Mouse (Mus musculus): Measurements from ENCODE around the gene C9.

Gene C9

GRCm38 (mm10) chr15:6468845-6469244, 23.7 kb downstream of the C9 start:
- no peak for ATAC-seq (ENCODE audit: insufficient number of reproducible peaks, low FRiP score, low TSS enrichment)

GRCm38 (mm10) chr15:6469384-6469783, 24.3 kb downstream of the C9 start:
- no peak for ATAC-seq (ENCODE audit: insufficient number of reproducible peaks, low FRiP score, low TSS enrichment)

DNA sequence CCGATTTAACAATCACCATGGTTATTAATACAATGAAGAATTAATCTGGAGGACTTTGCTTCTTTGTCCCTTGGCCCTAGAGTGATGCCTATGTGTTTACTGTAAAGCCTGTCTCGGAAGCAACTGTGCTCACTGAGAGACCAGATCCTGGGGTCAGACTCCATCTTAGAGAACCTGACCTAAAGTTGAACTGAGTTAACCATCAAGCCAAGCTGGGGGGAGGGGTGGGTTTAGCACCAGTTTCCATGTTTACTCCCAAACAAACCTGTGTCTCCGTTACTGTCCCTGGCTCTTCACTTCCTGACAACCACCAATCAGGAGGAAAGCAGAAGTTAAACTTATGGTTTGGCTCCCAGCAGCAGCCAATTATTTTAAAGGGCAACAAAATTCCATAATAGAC, 38.4 kb downstream of the C9 start:
- no peak for ATAC-seq (ENCODE audit: insufficient number of reproducible peaks, low FRiP score, low TSS enrichment)

DNA sequence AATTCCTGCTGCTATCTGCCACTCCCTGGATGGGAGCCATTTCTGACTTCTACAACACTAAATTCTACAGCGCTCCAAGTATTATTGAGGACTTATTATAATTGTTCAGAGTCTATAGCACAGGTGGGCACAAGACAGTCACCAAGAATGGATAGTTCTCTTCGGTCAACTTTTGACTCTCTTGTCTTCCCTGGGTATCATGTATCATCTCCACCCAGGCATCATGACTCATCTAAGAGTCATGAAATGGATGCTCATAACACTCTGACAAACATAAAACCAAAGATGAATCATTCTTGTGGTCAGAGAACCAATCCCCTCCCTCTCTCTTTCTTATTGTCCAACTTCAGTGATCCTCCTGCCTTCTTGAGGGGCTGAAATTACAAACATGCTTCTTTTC, 47.3 kb downstream of the C9 start:
- no peak for ATAC-seq (ENCODE audit: insufficient number of reproducible peaks, low FRiP score, low TSS enrichment)

DNA sequence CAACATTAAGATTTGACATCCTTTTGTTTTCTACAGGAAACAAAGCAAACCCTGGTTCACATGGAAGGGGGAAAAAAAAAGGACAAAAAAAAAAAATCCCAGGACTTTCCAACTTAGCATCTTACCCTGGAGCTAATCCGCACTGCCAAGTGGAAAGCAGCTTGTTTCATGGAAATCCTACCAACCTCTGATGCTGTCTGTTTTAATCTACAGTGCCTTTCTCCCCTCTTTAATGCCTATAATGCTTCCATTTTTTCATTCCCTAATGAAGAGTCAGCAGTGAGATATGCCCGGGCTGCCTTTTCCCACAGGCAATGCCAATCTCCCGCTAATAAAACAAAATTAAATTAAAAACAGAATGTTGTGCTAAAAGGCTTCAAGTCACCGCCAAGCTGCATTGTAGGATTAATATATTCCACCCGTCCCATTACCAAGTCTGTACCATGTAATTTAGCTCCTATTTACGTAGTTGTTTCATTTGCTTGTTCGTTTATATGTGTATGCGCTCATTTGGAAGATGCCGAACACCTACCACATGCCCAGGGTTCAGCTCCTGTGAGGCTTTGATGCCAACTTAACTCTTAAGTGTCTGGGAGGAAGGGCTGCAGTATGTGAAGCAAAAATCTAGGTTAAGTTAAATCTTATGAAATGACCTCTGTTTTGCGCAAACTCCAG, 53.4 kb downstream of the C9 start:
- no peak for ATAC-seq (ENCODE audit: insufficient number of reproducible peaks, low FRiP score, low TSS enrichment)

DNA sequence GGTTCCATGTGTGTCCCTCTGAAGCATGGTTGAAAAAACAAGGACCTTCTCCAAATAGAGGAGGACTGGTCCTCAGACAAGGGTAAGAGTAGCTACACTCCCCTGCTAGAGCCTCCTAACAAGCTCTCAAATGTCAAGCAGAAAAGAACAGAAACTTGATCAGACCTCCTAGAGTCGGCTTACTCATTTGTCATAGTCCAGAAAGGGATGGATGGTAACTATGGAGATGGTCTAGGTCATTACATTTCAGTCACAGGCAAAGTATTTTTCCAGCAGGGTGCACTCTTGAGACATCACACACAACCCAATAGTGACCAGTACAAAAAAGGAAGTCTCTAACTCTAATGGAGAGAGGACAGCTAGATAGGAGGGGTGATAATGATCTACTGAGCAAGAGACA, 55.7 kb downstream of the C9 start:
- no peak; the same call in 1 of the 2 replicates for ATAC-seq (ENCODE audit: insufficient number of reproducible peaks, low FRiP score, low TSS enrichment)

DNA sequence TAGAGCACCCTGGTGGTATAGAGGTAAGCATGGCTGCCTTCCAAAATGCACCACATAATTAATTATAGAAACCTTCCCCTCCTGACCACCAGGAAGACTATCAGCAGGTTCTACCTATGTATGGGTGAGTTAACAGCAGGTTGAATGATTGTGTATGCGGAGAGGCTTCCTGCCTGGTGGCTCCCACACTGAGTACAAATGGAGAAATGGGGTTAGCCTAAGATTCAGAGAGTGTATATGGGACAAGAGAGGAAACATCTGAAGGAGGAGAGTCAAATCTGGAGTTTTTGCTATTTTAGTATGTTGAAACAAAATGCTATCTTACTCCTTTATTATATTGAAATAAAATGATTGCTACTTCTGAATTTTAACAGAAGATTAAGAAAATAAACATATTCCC, 72.4 kb downstream of the C9 start:
- ATAC-seq (ENCODE audit: insufficient number of reproducible peaks, low FRiP score, low TSS enrichment), result no peak

DNA sequence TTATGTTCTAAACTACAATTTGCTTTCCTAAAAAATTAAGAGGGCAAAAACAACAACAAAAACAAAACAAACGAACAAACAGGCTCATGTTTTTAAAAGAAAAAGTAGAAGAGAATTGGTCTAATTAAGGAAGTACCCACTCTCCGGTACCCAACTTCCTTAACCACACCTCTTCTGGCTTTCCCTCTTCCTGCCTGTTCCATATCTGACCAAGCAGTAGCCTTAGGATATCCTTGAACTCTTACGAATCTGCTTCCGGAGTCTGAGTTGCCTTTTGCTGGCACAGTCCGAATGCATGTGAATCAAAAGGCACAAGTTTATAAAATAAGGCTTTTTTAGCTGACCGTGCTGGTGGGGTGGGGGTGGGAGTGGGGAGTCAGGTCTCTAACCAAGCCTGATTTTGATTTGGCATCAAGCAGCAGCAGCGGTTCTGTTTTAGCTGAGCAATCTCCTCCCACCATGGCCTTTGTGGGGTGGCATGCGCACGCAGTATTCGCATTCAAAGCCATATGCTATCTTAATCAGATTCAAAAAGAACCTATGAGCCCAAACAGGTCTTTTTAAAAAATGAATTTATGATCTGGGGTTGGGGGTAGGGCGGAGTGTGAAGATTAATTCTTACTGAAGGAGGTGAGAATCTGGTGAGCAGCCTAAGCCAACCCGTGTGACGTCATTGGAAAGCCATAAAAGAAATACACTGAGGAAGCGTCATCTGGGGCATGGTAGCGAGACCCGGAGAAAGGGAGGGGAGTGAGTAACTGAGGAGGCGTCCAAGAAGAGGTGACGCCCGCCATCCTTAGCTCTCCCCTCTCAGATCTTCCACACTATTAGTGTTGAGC, 74.5 kb downstream of the C9 start:
- ATAC-seq (ENCODE audit: insufficient number of reproducible peaks, low FRiP score, low TSS enrichment), result no peak

DNA sequence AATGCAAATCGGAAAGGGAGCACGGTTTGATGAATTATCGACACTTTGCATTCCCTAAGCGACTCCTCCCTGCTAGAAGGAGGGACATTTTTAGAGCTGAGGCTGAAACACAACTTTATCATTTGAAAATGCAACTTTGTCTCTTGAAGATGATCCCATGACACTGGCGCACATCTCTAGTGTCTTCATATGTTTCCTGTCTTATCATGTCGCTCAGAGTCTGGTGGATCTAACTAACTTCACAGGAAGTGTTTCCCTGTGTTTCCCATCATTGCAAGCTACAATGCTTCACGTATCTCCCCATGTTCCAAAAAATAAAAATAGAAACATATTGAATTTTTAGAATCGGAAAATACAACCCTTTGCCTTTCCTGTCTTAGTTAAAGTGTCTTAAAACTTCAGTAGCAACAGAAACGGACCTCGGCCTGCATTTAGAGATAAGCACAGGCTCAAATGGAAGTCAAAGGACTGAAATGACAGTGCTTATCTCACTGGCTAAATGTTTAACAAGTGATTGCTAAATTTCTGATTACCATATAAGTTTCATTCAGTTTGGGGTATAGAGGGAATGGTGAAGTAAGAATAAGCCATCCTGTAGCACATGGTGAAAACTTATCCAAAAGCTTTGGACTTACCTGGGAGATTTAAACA, 75.5 kb downstream of the C9 start:
- ATAC-seq (ENCODE audit: insufficient number of reproducible peaks, low FRiP score, low TSS enrichment), result no peak

DNA sequence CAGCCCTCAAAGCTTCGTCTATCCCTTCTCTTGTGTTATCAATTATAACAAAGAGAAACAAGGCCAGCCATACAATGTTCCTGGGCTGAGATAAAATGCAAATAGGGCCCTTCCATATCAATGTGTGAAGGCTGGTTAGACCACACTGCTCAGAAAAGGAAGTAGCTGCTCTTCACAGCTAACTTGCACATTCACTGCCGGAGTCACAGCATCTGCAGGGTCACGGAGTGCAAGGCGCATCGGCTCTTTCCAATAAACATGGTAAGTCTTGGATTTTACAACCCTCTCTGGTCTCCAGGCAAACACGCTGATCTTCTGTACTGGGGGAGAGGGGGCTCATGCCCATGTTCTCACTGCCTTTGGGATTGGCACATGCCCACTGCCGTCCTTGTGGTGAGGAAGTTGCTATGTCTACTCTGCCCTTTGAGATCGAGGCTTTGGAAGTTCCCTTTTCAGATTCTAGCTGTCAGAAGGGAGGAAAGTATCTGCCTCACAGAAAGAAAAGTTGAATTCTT, 77.6 kb downstream of the C9 start, which contains the start of gene Fyb:
Gene Fyb (plus strand): TSS at position 201 of the 515 bp plus-strand sequence.
- ATAC-seq (ENCODE audit: insufficient number of reproducible peaks, low FRiP score, low TSS enrichment), result no peak

DNA sequence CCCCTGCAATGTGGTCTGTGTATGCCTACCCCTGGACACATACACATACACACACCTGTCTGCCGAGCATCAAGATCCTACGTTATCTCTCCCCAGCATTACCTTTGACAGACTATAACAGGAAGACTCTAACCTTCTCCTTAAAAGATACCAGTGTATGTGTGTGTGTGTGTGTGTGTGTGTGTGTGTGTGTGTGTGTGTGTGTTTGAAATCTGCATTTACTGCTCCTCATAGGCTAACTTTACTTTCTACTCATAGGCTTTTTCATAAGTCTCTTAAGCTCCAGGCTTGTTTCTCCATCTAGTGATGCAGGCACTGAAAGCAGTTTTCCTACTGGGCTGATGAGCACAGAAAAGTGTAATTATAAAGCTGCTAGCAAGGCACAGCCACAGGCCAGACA, 79.7 kb downstream of the C9 start:
- no peak for ATAC-seq (ENCODE audit: insufficient number of reproducible peaks, low FRiP score, low TSS enrichment)

- ATAC-seq (ENCODE audit: insufficient number of reproducible peaks, low FRiP score, low TSS enrichment), result no peak
These were observed 80.3 kb downstream of the C9 start for GRCm38 (mm10) chr15:6525386-6525785.

- no peak for ATAC-seq (ENCODE audit: insufficient number of reproducible peaks, low FRiP score, low TSS enrichment)
These were observed 88.8 kb downstream of the C9 start for GRCm38 (mm10) chr15:6533858-6534343.

DNA sequence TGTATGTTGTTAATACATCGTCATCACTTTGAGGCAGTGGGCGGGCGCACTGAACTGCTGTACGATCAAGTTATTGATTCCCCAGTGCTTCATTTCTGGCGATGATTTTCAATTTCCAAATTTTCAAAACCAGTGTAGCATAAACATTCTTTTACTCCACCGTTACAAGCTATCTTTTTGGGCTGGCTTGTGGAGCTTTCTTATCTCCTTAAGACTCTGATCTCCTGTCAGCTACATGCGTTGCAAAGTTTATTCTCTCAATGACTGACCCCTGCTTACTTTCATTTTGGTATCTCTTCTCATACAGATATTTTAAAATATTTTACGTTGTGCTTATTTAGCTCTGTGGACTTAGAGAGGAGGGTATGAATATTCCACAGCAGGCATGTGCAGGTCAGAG, 89.5 kb downstream of the C9 start:
- ATAC-seq (ENCODE audit: insufficient number of reproducible peaks, low FRiP score, low TSS enrichment), result no peak

- ATAC-seq (ENCODE audit: insufficient number of reproducible peaks, low FRiP score, low TSS enrichment), result no peak
These were observed 94.7 kb downstream of the C9 start for GRCm38 (mm10) chr15:6539639-6540338.

All from cerebellum, adult (tissue).